ENCODE assay signal across 21 mouse cellular contexts in the genomic region with DNA sequence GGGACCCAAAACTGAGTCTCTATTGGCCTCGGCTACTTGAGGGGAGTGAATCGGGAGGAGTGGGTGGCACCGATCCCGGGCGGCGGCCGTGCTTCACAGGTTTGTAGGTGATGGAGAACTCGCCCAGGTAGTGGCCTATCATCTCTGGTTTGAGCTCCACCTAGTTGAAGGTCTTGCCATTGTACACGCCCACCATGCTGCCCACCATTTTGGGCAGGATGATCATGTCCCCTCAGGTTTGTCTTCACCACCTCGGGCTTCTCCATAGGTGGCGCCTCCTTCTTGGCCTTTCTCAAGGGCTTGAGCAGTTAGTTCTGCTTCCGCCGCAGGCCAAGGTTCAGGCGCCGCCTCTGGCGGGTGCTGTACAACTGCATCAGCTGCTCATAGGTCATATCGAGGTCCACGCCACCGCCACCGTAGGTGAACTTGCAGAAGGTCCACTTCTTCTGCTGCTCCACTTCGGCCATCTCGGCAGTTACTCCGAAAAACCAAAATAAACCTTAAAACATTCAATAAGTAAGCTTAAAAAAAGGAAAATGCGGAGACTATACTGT. TPM values are rescaled to one million over a fixed set of nuclear protein-coding genes. Genes with fewer than 3 reads are reported as not detected.
A peak's percentile ranks its signal among the peaks of the same experiment; 100 is the strongest.
DNase-seq lines count a peak whose midpoint lies in the region; ATAC-seq and TF ChIP-seq lines count a peak whose summit lies in the region.
"Had no signal": no experiment of that assay in that cellular context is flagged by ENCODE, and none has a peak within 500 bp of the region (broad histone marks: within the 10 kb centered on the region; RNA-seq: fewer than 3 reads in every experiment).

No protein-coding gene starts in this region.

- WGBS in liver, embryonic 14.5 days (ENCODE audit: insufficient replicate concordance): 84% methylated on average over 24 of the region's 24 CpGs
- 90% methylated on average over 24 of the region's 24 CpGs for WGBS in liver, postnatal 0 days (ENCODE audit: insufficient replicate concordance)
- 92% methylated on average over 24 of the region's 24 CpGs for WGBS in limb, embryonic 10.5 days

- peak; percentile 21; the same call in 1 of the 2 replicates for TF ChIP-seq CTCF in liver, embryonic 14.5 days (IDR thresholded peaks at IDR 0.05; ENCODE audit: low read depth)
- no peak for TF ChIP-seq CTCF in liver, postnatal 0 days (IDR thresholded peaks at IDR 0.05; ENCODE audit: low read depth)

- no peak for TF ChIP-seq EP300 in liver, embryonic 14.5 days (IDR thresholded peaks at IDR 0.05; ENCODE audit: low read depth)
- TF ChIP-seq EP300 in liver, postnatal 0 days (IDR thresholded peaks at IDR 0.05; ENCODE audit: low read depth): no peak

- H3K27me3 ChIP-seq in liver, embryonic 14.5 days (ENCODE audit: control insufficient read depth, insufficient read depth, low read length): no peaks in the 10 kb centered on the region
- H3K27me3 ChIP-seq in liver, postnatal 0 days (ENCODE audit: insufficient read depth, low read length): no peaks in the 10 kb centered on the region
- no peaks in the 10 kb centered on the region for H3K27me3 ChIP-seq in limb, embryonic 10.5 days (ENCODE audit: low read depth, poor library complexity, severe bottlenecking)
- H3K27me3 ChIP-seq: forebrain, embryonic 12.5 days; limb, embryonic 15.5 days; neural tube, embryonic 12.5 days had no signal

- ATAC-seq in cerebellum, adult (ENCODE audit: insufficient number of reproducible peaks, low FRiP score, low TSS enrichment): no peak
- ATAC-seq in liver, embryonic 14.5 days (ENCODE audit: insufficient read depth): no peak
- ATAC-seq in liver, postnatal 0 days: no peak

- H3K4me2 ChIP-seq in liver, embryonic 14.5 days (ENCODE audit: low read depth): no peak overlapping the region
- H3K4me2 ChIP-seq in liver, postnatal 0 days (ENCODE audit: low read depth, low read length): no peak overlapping the region
- H3K4me2 ChIP-seq: forebrain, embryonic 12.5 days; limb, embryonic 15.5 days; neural tube, embryonic 12.5 days had no signal

- peaks cover 7 to 13% of the 10 kb centered on the region in 2 experiments for H3K4me1 ChIP-seq in liver, embryonic 14.5 days (replicated peaks; ENCODE audit: control insufficient read depth in 2 of 2, insufficient read depth in 2 of 2, low read length in 1 of 2)
- H3K4me1 ChIP-seq in liver, postnatal 0 days (ENCODE audit: insufficient read depth): peaks cover 14% of the 10 kb centered on the region
- H3K4me1 ChIP-seq in limb, embryonic 10.5 days: peaks cover 21% of the 10 kb centered on the region

- no peak overlapping the region for H3K4me3 ChIP-seq in liver, embryonic 14.5 days (ENCODE audit: insufficient read depth in 1 of 2, low read depth in 2 of 2, low read length in 2 of 2)
- H3K4me3 ChIP-seq in liver, postnatal 0 days (ENCODE audit: low read depth, low read length): no peak overlapping the region
- no peak overlapping the region for H3K4me3 ChIP-seq in limb, embryonic 10.5 days
- H3K4me3 ChIP-seq: forebrain, embryonic 12.5 days; limb, embryonic 15.5 days; midbrain, embryonic 10.5 days; neural tube, embryonic 12.5 days had no signal

- peak; percentile 4 for DNase-seq in cerebellum, adult 9-11 months
- no peak for DNase-seq in liver, embryonic 14.5 days (ENCODE audit: low read depth in 3 of 3, low spot score in 3 of 3)
- DNase-seq in liver, postnatal 0 days: no peak
- peak; percentile 88 for DNase-seq in R1 (ENCODE audit: low read depth, low spot score)
- DNase-seq in yolk sac, embryonic 10.5 days (ENCODE audit: low spot score): peak; percentile 43
- no peak for DNase-seq in spleen, adult 12 weeks (ENCODE audit: low spot score)
- no peak for DNase-seq in limb, embryonic 10.5 days (ENCODE audit: low spot score)
- DNase-seq: adrenal gland, postnatal 10 days; B cell, adult 2 months; gastrocnemius, postnatal 25 days; heart, postnatal 10 days; kidney, adult 9 months; kidney, postnatal 25 days; right cerebral cortex, adult 18-20 months had no signal

- no peaks in the 10 kb centered on the region for H3K9me3 ChIP-seq in liver, embryonic 14.5 days (ENCODE audit: control insufficient read depth, low read length)
- H3K9me3 ChIP-seq in liver, postnatal 0 days (ENCODE audit: low read length): no peaks in the 10 kb centered on the region
- no peaks in the 10 kb centered on the region for H3K9me3 ChIP-seq in limb, embryonic 10.5 days (replicated peaks)
- H3K9me3 ChIP-seq: forebrain, embryonic 12.5 days; G1E; limb, embryonic 15.5 days; midbrain, embryonic 10.5 days; neural tube, embryonic 12.5 days had no signal

- H3K36me3 ChIP-seq in liver, embryonic 14.5 days (replicated peaks; ENCODE audit: control insufficient read depth, insufficient read depth, low read depth): peaks cover 18% of the 10 kb centered on the region
- peaks cover 17% of the 10 kb centered on the region for H3K36me3 ChIP-seq in liver, postnatal 0 days (replicated peaks; ENCODE audit: insufficient read depth, low read length)
- peaks cover 17% of the 10 kb centered on the region for H3K36me3 ChIP-seq in limb, embryonic 10.5 days

- no peak overlapping the region for H3K27ac ChIP-seq in liver, embryonic 14.5 days
- no peak overlapping the region for H3K27ac ChIP-seq in liver, postnatal 0 days (ENCODE audit: low read depth)
- H3K27ac ChIP-seq in limb, embryonic 10.5 days: no peak overlapping the region
- H3K27ac ChIP-seq: forebrain, embryonic 12.5 days; limb, embryonic 15.5 days; macrophage; midbrain, embryonic 10.5 days; neural tube, embryonic 12.5 days had no signal

- H3K9ac ChIP-seq in liver, embryonic 14.5 days (replicated peaks): no peak overlapping the region
- H3K9ac ChIP-seq in liver, postnatal 0 days (replicated peaks): no peak overlapping the region
- H3K9ac ChIP-seq: forebrain, embryonic 12.5 days; limb, embryonic 15.5 days; neural tube, embryonic 12.5 days had no signal

RNA-seq across cellular contexts. Expression of a gene that starts 1.6 kb away (rescaled TPM):
- polyA plus RNA-seq in liver, embryonic 14.5 days (2012; rRNA removed): 35.3 and 42.5 TPM in 2 replicates
- polyA plus RNA-seq in liver, embryonic 14.5 days (2014; fragmentation: Nextera tagmentation; extraction: Ambion mirVana): 46.2 and 51.4 TPM in 2 replicates
- 16.9 and 17.9 TPM in 2 replicates for polyA plus RNA-seq in liver, postnatal 0 days (2015; fragmentation: Nextera tagmentation; extraction: Ambion mirVana)
- polyA plus RNA-seq in limb, embryonic 10.5 days (2016; fragmentation: Nextera tagmentation; extraction: Ambion mirVana): 80.6 and 83.3 TPM in 2 replicates

RNA-seq across cellular contexts. Expression of a gene that starts 30.4 kb away (rescaled TPM):
- 20.2 and 24.4 TPM in 2 replicates for polyA plus RNA-seq in liver, embryonic 14.5 days (2012; rRNA removed)
- polyA plus RNA-seq in liver, embryonic 14.5 days (2014; fragmentation: Nextera tagmentation; extraction: Ambion mirVana): 33.4 and 37.1 TPM in 2 replicates
- 19.3 and 22.1 TPM in 2 replicates for polyA plus RNA-seq in liver, postnatal 0 days (2015; fragmentation: Nextera tagmentation; extraction: Ambion mirVana)
- polyA plus RNA-seq in limb, embryonic 10.5 days (2016; fragmentation: Nextera tagmentation; extraction: Ambion mirVana): 19.6 and 25.2 TPM in 2 replicates

RNA-seq across cellular contexts. Expression of a gene that starts 52.2 kb away (rescaled TPM):
- 11.7 and 16.3 TPM in 2 replicates for polyA plus RNA-seq in liver, embryonic 14.5 days (2012; rRNA removed)
- polyA plus RNA-seq in liver, embryonic 14.5 days (2014; fragmentation: Nextera tagmentation; extraction: Ambion mirVana): 27.4 and 40.5 TPM in 2 replicates
- 53.3 and 60.8 TPM in 2 replicates for polyA plus RNA-seq in liver, postnatal 0 days (2015; fragmentation: Nextera tagmentation; extraction: Ambion mirVana)
- 0.46 and 0.49 TPM in 2 replicates for polyA plus RNA-seq in limb, embryonic 10.5 days (2016; fragmentation: Nextera tagmentation; extraction: Ambion mirVana)

Comparison
In these comparisons a context has a peak if more than half of its experiments do, and no peak if none do; other contexts are left out.
1. DNase-seq: peak in cerebellum, adult 9-11 months (single experiment), R1 (single experiment) and yolk sac, embryonic 10.5 days (single experiment); none in liver, embryonic 14.5 days (0 of 3), liver, postnatal 0 days (single experiment), spleen, adult 12 weeks (single experiment) and limb, embryonic 10.5 days (single experiment).